Mouse (Mus musculus): ENCODE results near the gene Gm9745. TPM values are rescaled to one million over a fixed set of nuclear protein-coding genes. Genes with fewer than 3 reads are reported as not detected.
A peak's percentile ranks its signal among the peaks of the same experiment; 100 is the strongest.
"Not testable (repeated sequence)": the region's sequence is repeated elsewhere in the genome, so short reads cannot be mapped to it uniquely, and the experiment has no call there.

The Gm9745 gene
- not detected for total RNA-seq (2021)
- not detected in 2 replicates for polyA plus RNA-seq (2012; rRNA removed)
- long read RNA-seq, result 0 reads

- DNase-seq, result not testable (repeated sequence)
These were observed at the start of gene Gm9745 for GRCm38 (mm10) chr13:8948131-8948530. Gm9745 (minus strand) TSS chr13:8948231.

DNA sequence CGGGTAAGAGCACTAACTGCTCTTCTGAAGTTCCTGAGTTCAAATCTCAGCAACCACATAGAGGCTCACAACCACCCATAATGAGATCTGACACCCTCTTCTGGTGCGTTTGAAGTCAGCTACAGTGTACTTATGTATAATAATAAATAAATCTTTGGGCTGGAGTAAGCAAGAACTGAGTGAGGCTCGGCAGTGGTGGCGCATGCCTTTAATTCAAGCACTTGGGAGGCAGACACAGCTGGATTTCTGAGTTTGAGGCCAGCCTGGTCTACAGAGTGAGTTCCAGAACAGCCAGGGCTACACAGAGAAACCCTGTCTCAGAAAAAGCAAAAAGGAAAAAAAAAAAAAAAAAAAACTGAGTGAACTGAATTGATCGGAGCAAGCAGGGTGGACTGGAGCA, 49.2 kb upstream of the Gm9745 start:
- DNase-seq, result not testable (repeated sequence)

DNA sequence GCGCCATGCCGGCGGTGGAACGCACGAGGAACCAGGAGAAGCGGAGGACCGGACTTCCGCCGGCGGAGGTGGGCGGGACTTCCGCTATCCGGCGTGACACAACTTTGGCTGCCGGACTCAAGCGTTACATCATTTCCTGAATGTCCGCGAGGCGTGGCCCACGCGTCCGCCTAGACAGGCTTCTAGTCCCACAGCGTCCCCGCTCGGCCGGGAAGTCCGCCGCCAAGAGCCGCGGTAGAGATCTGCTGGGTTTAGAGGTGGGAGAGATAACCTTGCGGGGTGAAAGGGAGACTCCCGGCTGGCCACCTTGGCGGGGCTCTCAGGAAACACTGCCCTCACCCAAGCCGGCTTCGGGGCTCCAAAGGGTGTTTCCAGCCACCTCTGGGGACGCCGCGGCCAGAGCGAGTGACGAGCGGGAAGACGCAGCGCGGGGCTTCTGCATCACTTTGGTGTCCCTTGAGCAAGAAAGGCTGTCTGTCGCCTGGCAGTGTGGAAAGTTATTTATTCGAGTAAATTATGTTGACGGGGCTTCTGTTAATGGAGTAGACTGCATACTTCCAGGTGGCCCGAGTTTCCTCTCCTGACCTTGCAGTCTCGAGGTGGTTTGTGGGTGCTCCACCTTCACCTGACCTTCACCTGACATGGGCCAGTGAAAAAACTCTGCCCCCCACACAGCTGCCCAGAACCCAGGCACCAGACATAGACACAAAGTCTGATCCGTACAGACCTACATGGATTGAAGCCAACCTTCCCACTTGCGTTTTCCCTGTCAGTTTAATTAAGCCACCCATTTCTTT, 48.2 kb upstream of the Gm9745 start, which contains the start of gene Gtpbp4:
Gene Gtpbp4, minus strand, starts transcription at position 94 of the 797 bp plus-strand sequence.
- peak; percentile 98 for DNase-seq

DNA sequence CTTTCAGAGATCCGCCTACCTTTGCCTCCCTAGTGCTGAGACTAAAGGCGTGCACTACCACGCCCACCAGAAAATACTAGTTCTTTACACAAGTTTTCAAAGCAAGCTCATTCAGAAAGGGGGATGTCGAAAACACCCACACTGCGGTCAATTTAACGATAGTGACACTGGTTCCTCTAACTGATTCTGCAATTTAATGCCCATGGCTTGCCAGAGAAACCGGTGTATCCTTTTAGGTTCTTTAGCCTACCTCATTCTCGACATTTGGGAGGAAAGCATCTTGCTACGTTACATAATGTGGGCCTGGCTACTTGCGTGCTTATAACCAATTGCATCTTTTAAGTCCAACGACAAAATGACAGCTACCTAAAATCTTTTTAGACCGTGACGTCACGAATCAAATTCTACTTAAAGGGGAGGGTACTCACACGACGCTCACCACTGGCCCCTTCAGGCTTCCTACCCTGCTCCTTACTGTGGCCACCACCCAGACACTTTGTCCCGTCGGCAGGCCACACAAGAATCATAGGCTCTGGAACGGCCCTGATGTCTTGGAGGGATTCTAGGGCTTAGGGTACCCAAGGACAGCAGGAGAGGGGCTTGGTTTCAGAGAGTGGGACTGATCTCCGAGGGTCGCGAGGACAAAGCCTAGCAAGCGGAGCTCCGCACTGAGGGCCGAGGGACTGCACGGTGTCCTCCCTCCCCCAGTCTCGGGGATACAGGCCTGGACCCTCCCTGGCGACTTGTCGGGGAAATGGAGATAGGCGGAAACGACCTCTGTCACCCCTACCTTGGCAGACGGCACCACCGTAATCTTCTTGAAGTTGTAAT, 47.3 kb upstream of the Gm9745 start:
- no peak for DNase-seq

- DNase-seq, result no peak
These were observed 44.2 kb upstream of the Gm9745 start for GRCm38 (mm10) chr13:8992231-8992630.

DNA sequence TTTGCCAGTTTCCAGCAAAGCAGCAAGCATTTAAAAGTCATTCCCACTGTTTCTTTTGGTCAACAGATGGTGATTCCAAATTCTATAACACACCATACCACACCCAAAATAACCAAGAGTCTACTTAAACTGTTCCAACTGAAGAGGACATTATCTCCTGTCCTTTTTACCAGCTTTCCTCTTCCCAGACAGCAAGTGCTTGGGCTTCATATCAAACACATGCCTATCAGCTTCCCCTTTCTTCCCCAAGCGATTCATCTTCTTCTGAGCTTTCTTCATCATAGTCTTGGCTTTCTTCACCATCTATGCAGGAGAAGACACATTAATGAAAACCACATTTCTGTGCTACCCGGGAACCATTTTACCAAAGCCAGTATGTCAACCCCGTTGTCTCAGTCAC, 24.9 kb upstream of the Gm9745 start:
- DNase-seq, result no peak

GRCm38 (mm10) chr13:8972369-8972768, 24.3 kb upstream of the Gm9745 start:
- DNase-seq, result no peak

- no peak for DNase-seq
These were observed 19.7 kb upstream of the Gm9745 start for GRCm38 (mm10) chr13:8967742-8968141.

GRCm38 (mm10) chr13:8965224-8965623, 17.2 kb upstream of the Gm9745 start:
- DNase-seq, result no peak

GRCm38 (mm10) chr13:8962266-8962665, 14.2 kb upstream of the Gm9745 start:
- peak; percentile 23 for DNase-seq

- not testable (repeated sequence) for DNase-seq
These were observed 13.3 kb upstream of the Gm9745 start for GRCm38 (mm10) chr13:8961128-8961888.

DNA sequence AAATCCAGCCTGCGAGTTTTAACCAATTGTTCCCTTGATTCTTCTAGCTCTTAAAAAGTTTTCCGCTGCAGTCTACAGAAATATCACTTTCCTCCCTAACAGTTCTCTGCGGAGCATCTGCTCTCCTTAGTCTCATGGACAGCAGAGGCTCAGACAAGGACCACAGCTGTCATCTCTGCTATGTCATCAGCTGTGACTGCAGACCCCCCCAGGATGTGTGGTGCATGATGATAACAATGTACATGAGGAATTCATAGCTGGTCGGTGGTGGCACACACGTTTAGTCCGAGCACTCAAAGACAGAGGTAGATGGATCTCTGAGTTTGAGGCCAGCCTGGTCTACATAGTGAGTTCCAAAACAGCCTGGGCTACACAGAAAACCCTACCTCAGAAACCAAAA, 11.5 kb upstream of the Gm9745 start:
- not testable (repeated sequence) for DNase-seq

DNA sequence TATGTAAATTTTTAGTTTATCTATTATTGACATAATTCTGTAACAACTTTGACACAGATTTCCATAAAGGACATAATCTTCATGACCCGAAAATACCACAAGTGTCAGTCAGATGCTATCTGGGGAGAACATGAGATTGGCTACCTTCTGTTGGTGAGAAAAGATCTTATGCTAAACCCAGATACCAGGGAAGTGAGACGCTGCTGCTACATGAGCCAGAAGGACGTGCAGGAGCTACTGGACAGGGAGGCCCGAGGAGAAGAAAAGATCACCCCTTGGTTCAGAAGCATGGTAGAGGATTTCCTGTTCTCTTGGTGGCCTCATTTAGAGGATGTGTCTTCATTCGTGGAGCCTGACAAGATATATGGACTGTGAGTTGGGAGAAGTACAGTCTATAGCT, 11.0 kb upstream of the Gm9745 start:
- not testable (repeated sequence) for DNase-seq

- DNase-seq, result not testable (repeated sequence)
These were observed 8.8 kb upstream of the Gm9745 start for GRCm38 (mm10) chr13:8956873-8957272.

- DNase-seq, result not testable (repeated sequence)
These were observed 7.1 kb upstream of the Gm9745 start for GRCm38 (mm10) chr13:8955127-8955526.

GRCm38 (mm10) chr13:8952563-8952962, 4.5 kb upstream of the Gm9745 start, which contains the start of gene Idi2:
Idi2 (plus strand) TSS chr13:8952863.
- not testable (repeated sequence) for DNase-seq

- DNase-seq, result not testable (repeated sequence)
These were observed 4.2 kb downstream of the Gm9745 start for GRCm38 (mm10) chr13:8943828-8944227.

DNA sequence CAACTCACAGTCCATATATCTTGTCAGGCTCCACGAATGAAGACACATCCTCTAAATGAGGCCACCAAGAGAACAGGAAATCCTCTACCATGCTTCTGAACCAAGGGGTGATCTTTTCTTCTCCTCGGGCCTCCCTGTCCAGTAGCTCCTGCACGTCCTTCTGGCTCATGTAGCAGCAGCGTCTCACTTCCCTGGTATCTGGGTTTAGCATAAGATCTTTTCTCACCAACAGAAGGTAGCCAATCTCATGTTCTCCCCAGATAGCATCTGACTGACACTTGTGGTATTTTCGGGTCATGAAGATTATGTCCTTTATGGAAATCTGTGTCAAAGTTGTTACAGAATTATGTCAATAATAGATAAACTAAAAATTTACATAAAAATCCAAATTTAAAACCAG, 6.3 kb downstream of the Gm9745 start:
- not testable (repeated sequence) for DNase-seq

DNA sequence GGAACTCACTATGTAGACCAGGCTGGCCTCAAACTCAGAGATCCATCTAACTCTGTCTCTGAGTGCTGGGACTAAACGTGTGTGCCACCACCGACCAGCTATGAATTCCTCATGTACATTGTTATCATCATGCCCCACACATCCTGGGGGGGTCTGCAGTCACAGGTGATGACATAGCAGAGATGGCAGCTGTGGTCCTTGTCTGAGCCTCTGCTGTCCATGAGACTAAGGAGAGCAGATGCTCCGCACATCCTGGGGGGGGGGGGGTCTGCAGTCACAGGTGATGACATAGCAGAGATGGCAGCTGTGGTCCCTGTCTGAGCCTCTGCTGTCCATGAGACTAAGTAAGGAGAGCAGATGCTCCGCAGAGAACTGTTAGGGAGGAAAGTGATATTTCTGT, 6.9 kb downstream of the Gm9745 start:
- DNase-seq, result not testable (repeated sequence)

DNA sequence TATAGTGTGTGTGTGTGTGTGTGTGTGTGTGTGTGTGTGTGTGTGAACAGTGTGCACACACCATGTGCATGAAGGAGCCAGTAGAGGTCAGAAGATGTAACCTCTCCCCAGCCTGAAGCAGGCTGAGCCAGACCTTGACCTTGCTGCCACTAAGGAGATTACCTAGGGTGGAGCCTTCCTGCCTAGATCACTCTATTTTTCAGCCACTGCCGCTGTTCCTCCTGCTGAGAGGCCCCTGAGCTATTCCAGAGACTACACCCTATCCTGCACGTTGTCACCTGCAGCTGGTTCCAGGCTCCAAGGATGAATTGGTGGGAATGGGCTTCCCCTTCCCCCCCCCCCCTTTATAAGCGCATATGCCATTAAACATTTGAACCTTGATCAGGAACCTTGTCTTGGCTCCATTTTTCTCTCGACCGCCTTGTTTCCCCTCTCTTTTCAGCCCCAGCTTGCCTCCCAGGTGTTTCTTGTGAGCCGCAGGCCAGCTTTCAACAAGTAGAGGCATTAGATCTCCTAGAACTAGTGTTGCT, 10.4 kb downstream of the Gm9745 start:
- not testable (repeated sequence) for DNase-seq

- DNase-seq, result no peak
These were observed 14.5 kb downstream of the Gm9745 start for GRCm38 (mm10) chr13:8933499-8933898.

- not testable (repeated sequence) for DNase-seq
These were observed 34.1 kb downstream of the Gm9745 start for GRCm38 (mm10) chr13:8913890-8914289.

Measured in adrenal gland, adult 2 months (tissue).